Mouse (Mus musculus) left cerebral cortex, adult 6 months (tissue): ENCODE results near the gene Cd9. TPM values are rescaled to one million over a fixed set of nuclear protein-coding genes. Genes with fewer than 3 reads are reported as not detected.

Source experiments
- long read RNA-seq, 2 experiments: library from polyadenylated mRNA; unstranded; transcript quantifications; one replicate each; pipeline ENCODE4 v2.0.0; 2019 to 2020
- polyA plus RNA-seq: library from polyadenylated mRNA; unstranded; fragments of <200 nt; fragmentation: Nextera tagmentation; gene quantifications from 2 replicates; pipeline ENCODE4 v1.2.3, GENCODE M21; 2021

Gene Cd9
- 121 and 138 TPM in 2 replicates for polyA plus RNA-seq
- long read RNA-seq, experiment 1, transcript Cd9-201 (8 exons, 1,228 nt), result major isoform, 276 of 280 reads
- long read RNA-seq, experiment 1, partial matches to known transcripts, result 2 of 280 reads
- long read RNA-seq, experiment 1, other reads (novel, unspliced or antisense), result 2 of 280 reads
- long read RNA-seq, experiment 2, transcript Cd9-201 (8 exons, 1,228 nt), result major isoform, 131 of 139 reads
- long read RNA-seq, experiment 2, partial matches to known transcripts, result 1 of 139 reads
- long read RNA-seq, experiment 2, other reads (novel, unspliced or antisense), result 7 of 139 reads

GRCm38 (mm10) chr6:125494092-125494871 is at the start of gene Cd9:
TSS of gene Cd9 (minus strand) at chr6:125494791.

Other genes with a start within 250 kb of the Cd9 start
- not detected in 2 replicates for gene Tuba3a, start 208.7 kb downstream of the Cd9 start, polyA plus RNA-seq
- gene Ltbr, start 180.9 kb downstream of the Cd9 start, polyA plus RNA-seq, result 3.4 and 6.8 TPM in 2 replicates
- gene Scnn1a, start 174.1 kb downstream of the Cd9 start, polyA plus RNA-seq, result 1.3 and 2.2 TPM in 2 replicates
- 5.5 and 10.6 TPM in 2 replicates for gene Tnfrsf1a, start 145.4 kb downstream of the Cd9 start, polyA plus RNA-seq
- gene Plekhg6, start 114.0 kb downstream of the Cd9 start, polyA plus RNA-seq, result 0.06 and 0.10 TPM in 2 replicates
- 3.0 and 4.3 TPM in 2 replicates for gene Vwf, start 52.0 kb upstream of the Cd9 start, polyA plus RNA-seq
- gene Ano2, start 195.6 kb upstream of the Cd9 start, polyA plus RNA-seq, result 1.1 and 2.0 TPM in 2 replicates